Mouse (Mus musculus) heart, embryonic 10.5 days (tissue): ENCODE measurements around the gene B430306N03Rik. TPM values are rescaled to one million over a fixed set of nuclear protein-coding genes. Genes with fewer than 3 reads are reported as not detected.
A peak's percentile ranks its signal among the peaks of the same experiment; 100 is the strongest.

Source experiments
- DNase-seq: peaks from one replicate; pipeline ENCODE4 v3.0.0-alpha.2; 2017; ENCODE audit warnings: low spot score
- H3K27ac ChIP-seq: fragments of 300-500 bp; sonication (generic); 2 replicates; pipeline ENCODE4 v1.5.1; 2016; ENCODE audit warnings: mild to moderate bottlenecking
- H3K27me3 ChIP-seq: fragments of 300-500 bp; sonication (generic); 2 replicates; pipeline ENCODE4 v1.6.1; 2016; ENCODE audit warnings: mild to moderate bottlenecking; ENCODE audit not compliant: poor library complexity, insufficient read depth, severe bottlenecking
- H3K36me3 ChIP-seq: fragments of 300-500 bp; sonication (generic); 2 replicates; pipeline ENCODE4 v1.6.1; 2016; ENCODE audit warnings: mild to moderate bottlenecking, moderate library complexity
- H3K4me1 ChIP-seq: fragments of 300-500 bp; sonication (generic); 2 replicates; pipeline ENCODE4 v1.6.1; 2016; ENCODE audit warnings: mild to moderate bottlenecking
- H3K4me3 ChIP-seq: fragments of 300-500 bp; sonication (generic); 2 replicates; pipeline ENCODE4 v1.5.1; 2016; ENCODE audit warnings: mild to moderate bottlenecking, moderate library complexity
- H3K9me3 ChIP-seq: fragments of 300-500 bp; sonication (generic); 2 replicates; pipeline ENCODE4 v1.6.1; 2016; ENCODE audit warnings: mild to moderate bottlenecking, moderate library complexity
- WGBS: fragments of 180-500 bp; shearing (Covaris S2); methylation state at CpG from one replicate; pipeline ENCODE4 v1.1.7; 2016; 5-methylcytosine and 5-hydroxymethylcytosine counted together
- polyA plus RNA-seq: library from polyadenylated mRNA; unstranded; fragments of >200 nt; fragmentation: Nextera tagmentation; extraction: Ambion mirVana; gene quantifications from 2 replicates; pipeline ENCODE4 v1.2.1, GENCODE M21; 2016

The B430306N03Rik gene
- polyA plus RNA-seq, 1 experiment from 2014 or later = 0.13 TPM

DNA sequence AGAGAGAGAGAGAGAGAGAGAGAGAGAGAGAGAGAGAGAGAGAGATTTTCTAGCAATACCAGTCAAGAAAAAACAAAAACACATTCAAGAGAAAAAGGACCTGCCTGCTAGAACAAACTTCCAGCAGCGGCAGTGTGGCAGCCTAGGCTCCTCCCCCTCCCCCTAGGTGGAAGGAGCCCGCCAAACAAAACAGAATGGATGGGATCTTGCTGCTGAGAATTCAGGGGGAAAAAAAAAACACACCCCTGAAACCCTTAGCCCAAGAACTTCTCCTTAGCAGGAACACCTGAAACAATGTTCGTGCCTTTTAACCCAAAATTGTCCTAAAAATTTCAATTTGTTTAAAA, 34.2 kb upstream of the B430306N03Rik start:
- WGBS = 2% methylated on average over 3 of the region's 3 CpGs

DNA sequence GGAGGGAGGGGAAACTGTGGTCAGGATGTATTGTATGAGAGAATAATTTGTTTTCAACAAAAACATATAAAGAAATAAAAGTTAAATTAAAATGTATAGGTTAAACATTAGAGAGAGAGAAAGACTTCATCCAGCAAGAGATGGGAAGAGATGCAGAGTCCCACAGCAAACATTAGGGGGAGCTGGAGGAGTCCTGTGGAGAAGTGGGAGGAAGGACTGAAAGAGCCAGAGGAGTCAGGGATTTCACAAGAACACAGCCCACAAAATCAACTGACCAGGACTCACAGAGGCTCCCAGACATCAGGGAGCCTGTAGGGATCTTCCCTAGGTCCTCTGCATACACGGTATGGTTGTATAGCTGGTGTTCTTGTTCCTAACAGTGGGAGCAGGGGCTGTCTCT, 29.2 kb upstream of the B430306N03Rik start:
- no peak overlapping the region for H3K4me3 ChIP-seq
- no peak overlapping the region for H3K27ac ChIP-seq
- H3K9me3 ChIP-seq = no peaks in the 10 kb centered on the region
- no peaks in the 10 kb centered on the region; the same call in 1 of the 2 replicates for H3K4me1 ChIP-seq
- WGBS = 59% methylated on average over 1 of the region's 1 CpGs
- H3K27me3 ChIP-seq = no peaks in the 10 kb centered on the region
- H3K36me3 ChIP-seq = no peaks in the 10 kb centered on the region
- no peak for DNase-seq

More for the DNA sequence above, 34.2 kb upstream of the B430306N03Rik start:
- Histone ChIP-seq H3K4me3 (peak overlapping the region; percentile 52), H3K36me3 (no peaks in the 10 kb centered on the region), H3K9me3 (no peaks in the 10 kb centered on the region), H3K27ac (peak overlapping the region; percentile 87), H3K27me3 (no peaks in the 10 kb centered on the region), H3K4me1 (peaks cover 10% of the 10 kb centered on the region)
- no peak for DNase-seq

DNA sequence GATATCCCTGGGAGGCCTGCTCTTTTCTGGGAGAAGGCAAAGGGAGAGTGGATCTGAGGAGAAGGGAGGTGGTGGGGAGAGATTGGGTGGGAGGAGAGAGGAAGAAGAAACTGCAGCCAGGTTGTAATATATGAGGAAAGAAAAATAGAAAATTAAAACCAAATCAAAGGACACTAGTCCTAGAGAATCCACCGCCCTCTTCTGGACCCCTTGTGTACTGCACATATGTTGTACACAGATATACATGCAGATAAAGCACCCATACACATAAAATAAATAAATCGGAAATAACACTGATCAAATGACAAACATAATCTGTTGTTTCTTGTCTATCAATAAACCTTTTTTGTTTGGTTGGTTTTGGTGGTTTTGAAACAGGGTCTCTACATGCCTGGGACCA, 28.7 kb upstream of the B430306N03Rik start:
- H3K27me3 ChIP-seq = no peaks in the 10 kb centered on the region
- WGBS = 54% methylated on average over 2 of the region's 2 CpGs
- H3K36me3 ChIP-seq = no peaks in the 10 kb centered on the region
- DNase-seq = no peak
- no peak overlapping the region for H3K4me3 ChIP-seq
- H3K27ac ChIP-seq = no peak overlapping the region
- H3K9me3 ChIP-seq = no peaks in the 10 kb centered on the region
- H3K4me1 ChIP-seq = no peaks in the 10 kb centered on the region; the same call in 1 of the 2 replicates

DNA sequence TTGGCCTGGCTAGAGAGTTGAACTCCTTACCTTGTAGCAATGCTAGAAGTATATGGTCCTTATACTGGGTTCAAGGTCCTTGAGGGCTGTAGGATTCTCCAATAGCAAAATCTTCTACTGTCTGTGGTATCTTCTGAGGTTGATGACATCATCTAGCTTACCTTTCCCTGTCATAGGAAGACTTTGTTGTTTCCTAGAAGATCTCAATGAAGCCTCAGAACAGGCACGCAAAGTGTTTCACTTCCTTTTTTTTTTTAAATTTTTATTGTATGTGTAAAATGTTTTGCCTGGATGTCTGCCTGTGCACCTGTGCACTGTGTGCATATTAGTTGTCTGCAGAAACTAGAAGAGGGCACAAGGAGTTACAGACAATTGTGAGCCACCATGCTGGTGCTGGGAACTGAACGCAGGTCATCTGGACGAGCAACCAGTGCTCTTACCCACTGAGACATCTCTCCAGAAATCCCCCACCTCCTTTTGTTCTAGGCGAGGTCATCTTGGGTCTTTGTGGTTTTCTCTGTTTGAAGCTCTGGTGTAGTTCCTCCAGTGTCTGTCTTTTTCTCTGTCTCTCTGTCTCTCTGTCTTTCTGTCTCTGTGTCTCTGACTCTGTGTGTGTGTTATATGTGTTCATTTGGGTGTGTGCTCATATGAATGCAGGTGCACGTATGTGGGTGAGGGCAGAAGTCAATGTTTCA, 22.3 kb upstream of the B430306N03Rik start:
- no peak overlapping the region for H3K4me3 ChIP-seq
- 74% methylated on average over 5 of the region's 5 CpGs for WGBS
- H3K27me3 ChIP-seq = no peaks in the 10 kb centered on the region

DNA sequence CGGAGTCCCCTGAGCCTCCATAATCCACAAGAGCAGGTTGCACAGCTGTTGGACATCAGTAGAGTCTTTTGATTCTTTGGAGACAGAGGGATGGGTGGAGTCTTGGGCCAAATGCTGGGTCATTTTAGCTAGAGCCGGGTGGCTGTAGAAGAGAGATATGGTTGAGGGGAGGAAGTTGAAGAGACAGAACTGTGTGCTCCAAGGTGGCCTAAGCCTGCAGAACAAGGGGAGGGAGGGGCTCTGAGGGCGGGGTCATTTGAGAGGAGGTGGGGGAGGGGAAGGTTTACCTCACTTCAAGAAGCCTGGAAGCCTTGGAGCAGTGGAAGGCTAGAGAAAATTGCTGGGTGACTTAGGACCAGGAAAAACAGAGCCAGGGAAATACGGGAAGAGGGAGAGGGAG, 16.7 kb upstream of the B430306N03Rik start, which contains the start of gene Treml2:
Gene Treml2, plus strand, starts transcription at position 296 of the 400 bp plus-strand sequence.
- peak within 1 kb of the TSS; percentile 64 for H3K27ac ChIP-seq
- no peaks in the 10 kb centered on the region for H3K36me3 ChIP-seq
- 26% methylated on average over 3 of the region's 4 CpGs for WGBS
- no peaks in the 10 kb centered on the region for H3K9me3 ChIP-seq
- H3K27me3 ChIP-seq = no peaks in the 10 kb centered on the region
- peak; percentile 88 for DNase-seq
- peak within 1 kb of the TSS; percentile 32 for H3K4me3 ChIP-seq
- H3K4me1 ChIP-seq = peaks cover 5% of the 10 kb centered on the region

More for the DNA sequence above, 22.3 kb upstream of the B430306N03Rik start:
- Histone ChIP-seq H3K36me3 (no peaks in the 10 kb centered on the region), H3K9me3 (no peaks in the 10 kb centered on the region), H3K4me1 (no peaks in the 10 kb centered on the region), H3K27ac (no peak overlapping the region)
- no peak for DNase-seq

DNA sequence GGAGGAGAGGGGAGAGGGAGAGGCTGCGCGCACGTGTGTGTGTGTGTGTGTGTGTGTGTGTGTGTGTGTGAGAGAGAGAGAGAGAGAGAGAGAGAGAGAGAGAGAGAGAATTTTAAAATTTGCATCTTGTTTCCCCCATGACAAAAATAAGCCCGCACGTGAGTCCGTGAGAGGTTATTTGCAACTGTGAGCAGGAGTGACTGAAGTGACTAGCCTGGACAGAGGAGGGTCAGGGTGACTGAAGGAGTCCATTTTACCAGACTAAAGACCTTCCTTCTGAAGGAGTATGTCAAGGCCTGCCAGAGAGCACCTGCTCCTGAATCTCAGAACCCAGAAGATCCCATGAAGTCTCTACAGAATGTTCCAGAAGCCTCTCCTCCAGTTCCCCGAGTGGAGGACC, 16.2 kb upstream of the B430306N03Rik start:
- Histone ChIP-seq H3K4me3 (peak overlapping the region; percentile 22; the same call in 1 of the 2 replicates), H3K9me3 (no peaks in the 10 kb centered on the region), H3K27me3 (no peaks in the 10 kb centered on the region), H3K36me3 (no peaks in the 10 kb centered on the region), H3K27ac (peak overlapping the region; percentile 64), H3K4me1 (peaks cover 5% of the 10 kb centered on the region)
- 53% methylated on average over 7 of the region's 7 CpGs for WGBS
- no peak for DNase-seq

DNA sequence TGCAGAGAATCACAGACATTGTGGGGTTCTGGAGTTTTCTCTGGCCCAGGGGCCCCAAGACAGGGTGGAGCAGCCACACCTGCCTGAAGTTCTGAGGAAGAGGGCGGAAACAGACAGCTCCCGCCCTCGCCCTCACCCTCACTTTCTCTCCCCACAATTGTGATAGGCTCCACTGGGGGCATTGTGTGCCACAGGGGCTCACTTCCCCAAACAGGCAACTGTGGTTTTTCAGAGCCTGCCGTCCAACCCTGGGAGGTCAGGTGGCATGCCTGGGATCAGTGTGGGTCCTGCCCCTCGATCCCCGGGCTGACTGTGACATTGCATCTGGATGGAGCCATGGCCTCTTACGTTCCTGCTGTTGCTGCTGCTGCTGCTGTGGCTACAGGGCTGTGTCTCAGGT, 15.7 kb upstream of the B430306N03Rik start:
- no peaks in the 10 kb centered on the region for H3K9me3 ChIP-seq
- peaks cover 5% of the 10 kb centered on the region for H3K4me1 ChIP-seq
- H3K4me3 ChIP-seq = peak overlapping the region; percentile 32
- WGBS = 55% methylated on average over 7 of the region's 7 CpGs
- no peaks in the 10 kb centered on the region for H3K36me3 ChIP-seq
- peak overlapping the region; percentile 64 for H3K27ac ChIP-seq
- peak; percentile 82 for DNase-seq
- H3K27me3 ChIP-seq = no peaks in the 10 kb centered on the region

DNA sequence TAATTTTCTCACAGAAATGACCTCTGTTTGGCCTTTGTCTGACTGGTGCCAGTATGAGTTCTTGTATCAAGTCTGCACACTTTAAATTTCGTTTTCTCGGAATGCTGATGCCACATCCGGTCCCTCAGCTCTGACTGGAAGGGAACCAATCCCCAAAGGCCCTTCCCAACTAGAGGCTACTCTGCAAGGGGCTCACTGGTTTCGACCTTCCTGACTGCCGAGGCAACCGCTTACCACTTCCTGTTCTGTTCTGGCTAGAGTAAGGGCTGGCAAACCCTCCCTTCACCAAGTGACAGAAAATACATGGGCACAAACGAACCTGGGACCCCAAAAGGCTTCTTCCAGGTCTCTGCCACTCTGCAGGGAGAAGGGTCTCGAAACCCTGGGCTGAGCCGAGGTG, 15.1 kb upstream of the B430306N03Rik start:
- Histone ChIP-seq H3K27me3 (no peaks in the 10 kb centered on the region), H3K27ac (peak overlapping the region; percentile 64; the same call in 1 of the 2 replicates), H3K4me1 (peaks cover 5% of the 10 kb centered on the region), H3K4me3 (peak overlapping the region; percentile 32), H3K9me3 (no peaks in the 10 kb centered on the region), H3K36me3 (no peaks in the 10 kb centered on the region)
- no peak for DNase-seq
- WGBS = 74% methylated on average over 9 of the region's 9 CpGs

DNA sequence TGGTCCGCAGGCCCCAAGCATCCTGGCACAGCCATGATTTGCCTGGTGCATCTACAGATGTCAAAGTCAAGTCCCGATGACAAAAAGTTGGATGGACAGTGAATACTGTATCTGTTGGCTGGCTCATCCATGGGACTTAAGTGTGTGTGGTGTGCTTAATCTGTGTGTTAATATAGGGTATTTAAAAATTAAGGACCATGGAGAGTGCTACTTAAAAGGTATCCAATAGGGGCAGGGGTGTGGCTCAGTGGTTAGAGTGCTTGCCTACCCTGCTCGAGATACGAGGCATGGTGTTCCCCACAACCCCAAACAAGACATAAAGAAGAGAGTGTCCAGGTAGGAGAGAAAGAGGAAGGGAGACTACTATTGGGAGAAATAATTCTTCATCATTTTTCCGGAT, 14.1 kb upstream of the B430306N03Rik start:
- 77% methylated on average over 5 of the region's 5 CpGs for whole genome bisulfite sequencing

DNA sequence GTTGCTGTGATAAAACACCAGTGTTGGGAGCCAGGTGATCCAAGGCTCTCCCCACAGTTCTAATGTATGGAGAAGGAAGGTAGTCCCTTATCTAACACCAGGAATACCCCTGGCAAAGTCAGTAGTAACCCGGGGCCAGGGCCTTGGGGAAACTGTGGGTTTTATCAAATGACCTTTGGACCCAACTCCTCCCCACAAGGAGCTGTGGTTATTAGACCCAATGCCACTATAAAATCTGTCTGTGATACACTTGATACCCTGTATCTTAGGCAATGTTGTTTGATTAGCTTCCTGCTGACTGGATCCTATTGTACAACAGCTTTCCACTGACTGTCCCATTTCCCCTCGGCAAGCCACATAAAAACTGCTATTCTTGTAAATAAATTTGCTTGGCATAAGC, 3.8 kb upstream of the B430306N03Rik start:
- H3K36me3 ChIP-seq = no peaks in the 10 kb centered on the region
- H3K27ac ChIP-seq = no peak overlapping the region
- H3K27me3 ChIP-seq = 0 out of 2 replicates have a peak, but pooled peaks cover 13% of the 10 kb centered on the region
- H3K4me3 ChIP-seq = no peak overlapping the region
- 76% methylated on average over 2 of the region's 2 CpGs for WGBS
- no peaks in the 10 kb centered on the region for H3K4me1 ChIP-seq
- DNase-seq = no peak
- H3K9me3 ChIP-seq = no peaks in the 10 kb centered on the region

More for the DNA sequence above, 14.1 kb upstream of the B430306N03Rik start:
- H3K4me3 ChIP-seq = no peak overlapping the region
- no peak for DNase-seq
- peaks cover 5% of the 10 kb centered on the region for H3K4me1 ChIP-seq
- H3K27me3 ChIP-seq = no peaks in the 10 kb centered on the region
- H3K27ac ChIP-seq = no peak overlapping the region
- H3K9me3 ChIP-seq = no peaks in the 10 kb centered on the region
- no peaks in the 10 kb centered on the region for H3K36me3 ChIP-seq

DNA sequence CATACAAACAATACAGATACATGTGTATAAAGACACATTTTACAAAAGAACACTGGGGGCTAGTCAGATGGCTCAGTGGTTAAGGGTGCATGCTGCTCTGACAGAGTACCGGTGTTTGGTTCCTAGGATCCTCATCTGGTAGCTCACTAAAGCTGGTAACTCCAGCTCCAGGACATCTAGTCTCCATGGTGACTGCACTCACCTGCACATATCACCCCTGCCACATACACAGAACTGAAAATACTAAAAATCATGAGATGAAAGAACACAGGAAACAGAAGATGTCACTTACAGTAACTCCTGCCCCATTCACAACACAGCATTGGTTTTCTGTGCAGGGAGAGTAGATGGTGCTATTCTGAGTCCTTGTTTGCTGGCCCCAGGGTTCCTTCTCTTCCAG, 2.7 kb downstream of the B430306N03Rik start:
- Histone ChIP-seq H3K4me3 (no peak overlapping the region), H3K9me3 (no peaks in the 10 kb centered on the region), H3K27me3 (no peaks in the 10 kb centered on the region), H3K27ac (no peak overlapping the region), H3K4me1 (peaks cover 2% of the 10 kb centered on the region; the same call in 1 of the 2 replicates), H3K36me3 (no peaks in the 10 kb centered on the region)
- 84% methylated on average over 1 of the region's 1 CpGs for WGBS
- no peak for DNase-seq

DNA sequence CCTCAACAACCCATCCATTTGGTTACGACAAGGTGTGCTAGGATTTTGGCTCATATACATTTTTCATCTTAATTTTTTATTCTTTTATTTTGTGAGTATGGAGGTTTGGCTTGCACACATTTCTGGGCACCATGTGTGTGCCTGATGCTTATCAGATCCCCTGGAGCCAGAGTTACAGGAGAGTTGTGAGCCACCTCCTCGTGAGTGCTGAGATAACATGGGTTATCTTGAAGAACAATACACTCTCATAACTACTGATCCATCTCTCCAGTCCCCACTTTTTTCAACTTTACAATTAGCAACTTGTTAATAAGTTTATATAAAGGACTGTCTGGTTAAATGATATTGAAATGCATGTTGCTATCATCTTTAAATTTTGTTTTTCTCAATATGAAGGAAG, 5.3 kb downstream of the B430306N03Rik start:
- H3K4me1 ChIP-seq = peaks cover 2% of the 10 kb centered on the region; the same call in 1 of the 2 replicates
- 61% methylated on average over 2 of the region's 2 CpGs for WGBS
- no peak overlapping the region for H3K27ac ChIP-seq
- no peaks in the 10 kb centered on the region for H3K9me3 ChIP-seq
- no peaks in the 10 kb centered on the region for H3K36me3 ChIP-seq
- no peak for DNase-seq
- no peaks in the 10 kb centered on the region for H3K27me3 ChIP-seq
- H3K4me3 ChIP-seq = no peak overlapping the region

DNA sequence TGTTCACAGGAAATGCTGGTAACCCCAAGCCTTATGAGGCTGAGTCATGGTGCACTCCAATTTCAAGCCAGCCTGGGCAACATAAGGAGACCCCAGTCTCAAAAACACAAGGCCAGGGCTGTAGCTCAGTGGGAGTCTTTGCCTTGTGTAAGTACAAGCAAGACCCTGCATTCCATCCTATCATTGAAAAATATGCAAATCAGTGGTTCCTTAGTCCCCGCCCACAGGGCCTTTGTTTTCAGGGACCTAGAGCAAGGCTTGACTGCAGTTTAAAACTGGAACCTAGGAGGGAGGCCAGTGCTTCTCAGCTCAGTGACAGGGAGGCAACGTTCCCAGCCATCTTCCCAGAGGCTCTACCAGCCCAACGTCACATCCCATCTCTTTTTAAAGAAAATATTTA, 7.3 kb downstream of the B430306N03Rik start:
- WGBS = 76% methylated on average over 3 of the region's 3 CpGs
- H3K27me3 ChIP-seq = no peaks in the 10 kb centered on the region
- no peaks in the 10 kb centered on the region for H3K36me3 ChIP-seq
- H3K4me1 ChIP-seq = peaks cover 2% of the 10 kb centered on the region; the same call in 1 of the 2 replicates
- H3K4me3 ChIP-seq = no peak overlapping the region
- H3K27ac ChIP-seq = no peak overlapping the region
- no peak for DNase-seq
- no peaks in the 10 kb centered on the region for H3K9me3 ChIP-seq
